In the genomic region with DNA sequence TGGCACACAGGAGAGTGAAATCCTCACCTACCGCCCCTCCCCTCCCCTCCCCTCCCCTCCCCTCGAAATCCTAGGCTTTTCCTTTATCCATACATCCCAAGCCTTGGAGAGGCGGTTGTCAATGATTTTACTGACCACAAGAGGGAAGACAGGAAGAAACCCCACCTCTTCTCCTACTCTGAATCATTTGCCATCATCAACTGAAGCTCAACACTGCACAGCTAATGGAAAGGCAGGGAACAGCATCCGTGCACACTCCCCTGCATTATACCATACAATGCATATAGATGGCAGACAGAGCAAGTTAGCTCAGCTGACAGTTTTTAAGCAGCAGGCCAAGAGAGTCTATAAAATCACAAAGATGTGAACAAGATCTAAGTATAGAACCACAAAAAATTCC, we compare ENCODE assay signal across 12 mouse cellular contexts. TPM values are rescaled to one million over a fixed set of nuclear protein-coding genes. Genes with fewer than 3 reads are reported as not detected.
A peak's percentile ranks its signal among the peaks of the same experiment; 100 is the strongest.
DNase-seq lines count a peak whose midpoint lies in the region; ATAC-seq and TF ChIP-seq lines count a peak whose summit lies in the region.
"Had no signal": no experiment of that assay in that cellular context is flagged by ENCODE, and none has a peak within 500 bp of the region (broad histone marks: within the 10 kb centered on the region; RNA-seq: fewer than 3 reads in every experiment).

No protein-coding gene starts in this region.

- no peaks in the 10 kb centered on the region for H3K27me3 ChIP-seq in kidney, embryonic 16.5 days (ENCODE audit: insufficient read depth, low read length)
- H3K27me3 ChIP-seq in hindbrain, embryonic 10.5 days (ENCODE audit: insufficient read depth, poor library complexity, severe bottlenecking) = no peaks in the 10 kb centered on the region
- H3K27me3 ChIP-seq in midbrain, postnatal 0 days (ENCODE audit: insufficient read depth, low read length) = no peaks in the 10 kb centered on the region
- H3K27me3 ChIP-seq: limb, embryonic 13.5 days had no signal

- no peaks in the 10 kb centered on the region for H3K36me3 ChIP-seq in kidney, embryonic 16.5 days (ENCODE audit: insufficient read depth, low read length)
- H3K36me3 ChIP-seq in hindbrain, embryonic 10.5 days = no peaks in the 10 kb centered on the region
- H3K36me3 ChIP-seq in midbrain, postnatal 0 days (ENCODE audit: insufficient read depth, low read length) = no peaks in the 10 kb centered on the region
- H3K36me3 ChIP-seq: limb, embryonic 13.5 days had no signal

- 0 out of 2 replicates have a peak overlapping the region, but pooled peaks have one; percentile 4 for H3K4me2 ChIP-seq in kidney, embryonic 16.5 days (replicated peaks; ENCODE audit: low read depth, low read length)
- peak overlapping the region; percentile 47 for H3K4me2 ChIP-seq in midbrain, postnatal 0 days (ENCODE audit: low read depth, low read length, poor library complexity, severe bottlenecking)
- H3K4me2 ChIP-seq: limb, embryonic 13.5 days had no signal

- peak; percentile 72 for TF ChIP-seq CTCF in midbrain, postnatal 0 days (IDR thresholded peaks at IDR 0.05)

- no peak overlapping the region for H3K4me3 ChIP-seq in kidney, embryonic 16.5 days (ENCODE audit: low read length)
- peak overlapping the region; percentile 11; the same call in 1 of the 2 replicates for H3K4me3 ChIP-seq in hindbrain, embryonic 10.5 days
- peak overlapping the region; percentile 56 for H3K4me3 ChIP-seq in midbrain, postnatal 0 days (ENCODE audit: low read depth, low read length)
- H3K4me3 ChIP-seq: limb, embryonic 13.5 days had no signal

- no peak; the same call in 1 of the 2 replicates for ATAC-seq in kidney, embryonic 16.5 days (ENCODE audit: low FRiP score, low TSS enrichment)
- peak; percentile 92 for ATAC-seq in midbrain, postnatal 0 days (ENCODE audit: low FRiP score)

- H3K27ac ChIP-seq in kidney, embryonic 16.5 days (ENCODE audit: low read length) = peak overlapping the region; percentile 50
- peak overlapping the region; percentile 59; the same call in 1 of the 2 replicates for H3K27ac ChIP-seq in hindbrain, embryonic 10.5 days
- H3K27ac ChIP-seq in midbrain, postnatal 0 days (ENCODE audit: low read depth, low read length) = peak overlapping the region; percentile 82
- H3K27ac ChIP-seq: limb, embryonic 13.5 days had no signal

- H3K4me1 ChIP-seq in kidney, embryonic 16.5 days (ENCODE audit: insufficient read depth, low read length) = peaks cover 39% of the 10 kb centered on the region
- H3K4me1 ChIP-seq in hindbrain, embryonic 10.5 days (replicated peaks) = peaks cover 22% of the 10 kb centered on the region
- H3K4me1 ChIP-seq in midbrain, postnatal 0 days (ENCODE audit: insufficient read depth, low read length) = peaks cover 16% of the 10 kb centered on the region

- DNase-seq in kidney, postnatal 14 days = no peak
- DNase-seq in WW6 (ENCODE audit: low read depth, low spot score) = peak; percentile 7
- DNase-seq in hindbrain, embryonic 10.5 days (ENCODE audit: low spot score) = no peak
- peak; percentile 82 for DNase-seq in midbrain, postnatal 0 days (ENCODE audit: low spot score)
- no peak for DNase-seq in adrenal gland, postnatal 36 days
- no peak for DNase-seq in thymus, postnatal 0 days (ENCODE audit: low spot score)
- no peak for DNase-seq in layer of hippocampus, postnatal 25 days (ENCODE audit: extremely low spot score in 1 of 2, low spot score in 1 of 2)
- DNase-seq: gastrocnemius, postnatal 36 days; heart, postnatal 36 days; kidney, postnatal 36 days had no signal

- WGBS in kidney, embryonic 16.5 days = 33% methylated on average over 4 of the region's 4 CpGs
- 25% methylated on average over 4 of the region's 4 CpGs for WGBS in hindbrain, embryonic 10.5 days
- whole genome bisulfite sequencing in midbrain, postnatal 0 days = 6% methylated on average over 4 of the region's 4 CpGs

- H3K9ac ChIP-seq in kidney, embryonic 16.5 days (replicated peaks; ENCODE audit: low read length) = no peak overlapping the region
- H3K9ac ChIP-seq in midbrain, postnatal 0 days (replicated peaks; ENCODE audit: low read length, poor library complexity, severe bottlenecking) = peak overlapping the region; percentile 77
- H3K9ac ChIP-seq: limb, embryonic 13.5 days had no signal

- H3K9me3 ChIP-seq in kidney, embryonic 16.5 days (ENCODE audit: low read length) = no peaks in the 10 kb centered on the region
- H3K9me3 ChIP-seq in hindbrain, embryonic 10.5 days = no peaks in the 10 kb centered on the region
- no peaks in the 10 kb centered on the region for H3K9me3 ChIP-seq in midbrain, postnatal 0 days (ENCODE audit: low read length)
- H3K9me3 ChIP-seq: limb, embryonic 13.5 days had no signal

RNA-seq across cellular contexts. Expression of a gene that starts 35.9 kb away (rescaled TPM):
- 13.0 and 16.5 TPM in 2 replicates for polyA plus RNA-seq in kidney, embryonic 16.5 days (2015; fragmentation: Nextera tagmentation; extraction: Ambion mirVana)
- 7.9 and 8.2 TPM in 2 replicates for polyA plus RNA-seq in hindbrain, embryonic 10.5 days (2016; fragmentation: Nextera tagmentation; extraction: Ambion mirVana)
- 97.1 and 134 TPM in 2 replicates for total RNA-seq in midbrain, postnatal 0 days (2014; rRNA removed)
- 13.5 and 17.0 TPM in 2 replicates for polyA plus RNA-seq in midbrain, postnatal 0 days (2015; fragmentation: Nextera tagmentation; extraction: Ambion mirVana)
- 100 to 1,000 TPM; 122 to 142 TPM for total RNA-seq in adrenal gland, postnatal 36 days (2021)
- 2.2 and 3.1 TPM in 2 replicates for polyA plus RNA-seq in thymus, postnatal 0 days (2015; fragmentation: Nextera tagmentation; extraction: Ambion mirVana)
- total RNA-seq in layer of hippocampus, postnatal 25 days (2021) = 100 to 1,000 TPM; 141 to 157 TPM

RNA-seq across cellular contexts. Expression of a gene that starts 45.2 kb away (rescaled TPM):
- polyA plus RNA-seq in kidney, embryonic 16.5 days (2015; fragmentation: Nextera tagmentation; extraction: Ambion mirVana) = 9.2 and 9.7 TPM in 2 replicates
- polyA plus RNA-seq in hindbrain, embryonic 10.5 days (2016; fragmentation: Nextera tagmentation; extraction: Ambion mirVana) = 13.0 and 13.7 TPM in 2 replicates
- 4.9 and 5.1 TPM in 2 replicates for total RNA-seq in midbrain, postnatal 0 days (2014; rRNA removed)
- polyA plus RNA-seq in midbrain, postnatal 0 days (2015; fragmentation: Nextera tagmentation; extraction: Ambion mirVana) = 7.8 and 8.0 TPM in 2 replicates
- total RNA-seq in adrenal gland, postnatal 36 days (2021) = 1 to 10 TPM; 4.8 to 8.7 TPM
- 0.29 and 1.1 TPM in 2 replicates for polyA plus RNA-seq in thymus, postnatal 0 days (2015; fragmentation: Nextera tagmentation; extraction: Ambion mirVana)
- total RNA-seq in layer of hippocampus, postnatal 25 days (2021) = 10 to 100 TPM; 17.7 to 21.9 TPM

Comparison
In these comparisons a context has a peak if more than half of its experiments do, and no peak if none do; other contexts are left out.
1. DNase-seq: peak in WW6 (single experiment) and midbrain, postnatal 0 days (single experiment); none in kidney, postnatal 14 days (single experiment), hindbrain, embryonic 10.5 days (single experiment), adrenal gland, postnatal 36 days (0 of 2), thymus, postnatal 0 days (single experiment) and layer of hippocampus, postnatal 25 days (0 of 2).
2. Peak in every context shown above with its lines, with median percentiles within 50 percentile points of each other: H3K27ac ChIP-seq.